ENCODE assay signal across 8 mouse cellular contexts in the genomic region with DNA sequence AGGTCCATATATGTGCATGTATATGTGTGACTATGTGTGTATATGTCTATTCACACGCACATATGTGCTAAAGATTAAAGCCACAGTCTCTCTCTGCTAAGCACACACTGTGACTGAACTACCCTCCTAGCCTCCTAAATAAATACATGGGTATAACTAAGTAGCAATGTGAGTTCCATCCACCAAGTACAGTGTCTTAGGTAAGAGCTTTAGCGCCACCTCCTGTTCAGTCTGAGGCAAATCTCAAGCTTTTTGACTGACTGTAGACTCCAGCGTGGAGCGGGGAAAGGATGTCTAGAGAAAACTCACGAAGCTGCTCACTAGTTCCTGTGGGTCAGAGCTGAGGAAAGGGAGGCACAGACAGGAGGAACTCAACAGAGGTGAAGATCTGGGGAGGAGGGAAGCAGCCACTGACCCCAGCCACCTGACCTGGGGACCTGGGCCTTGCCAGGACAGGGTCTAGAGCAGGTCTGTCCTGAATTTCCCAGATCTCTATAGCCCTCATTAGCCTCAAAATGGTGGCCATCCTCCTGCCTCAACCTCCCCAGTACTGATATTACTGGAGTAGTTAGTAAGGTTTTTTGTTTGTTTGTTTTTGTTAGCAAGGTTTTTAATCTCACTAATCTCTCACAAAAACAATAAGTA. TPM values are rescaled to one million over a fixed set of nuclear protein-coding genes. Genes with fewer than 3 reads are reported as not detected.
DNase-seq lines count a peak whose midpoint lies in the region; ATAC-seq lines count a peak whose summit lies in the region.

No protein-coding gene starts in this region.

- H3K4me1 ChIP-seq in embryonic facial prominence, embryonic 14.5 days (ENCODE audit: control insufficient read depth, insufficient read depth, low read length) = no peaks in the 10 kb centered on the region
- no peaks in the 10 kb centered on the region for H3K4me1 ChIP-seq in hindbrain, embryonic 13.5 days (replicated peaks)
- H3K4me1 ChIP-seq in midbrain, embryonic 11.5 days (ENCODE audit: control insufficient read depth, insufficient read depth, low read length) = no peaks in the 10 kb centered on the region
- no peaks in the 10 kb centered on the region for H3K4me1 ChIP-seq in stomach, embryonic 14.5 days (ENCODE audit: control insufficient read depth, insufficient read depth, low read length)

- DNase-seq in left cerebral cortex, adult 18-20 months (ENCODE audit: low spot score in 2 of 2) = peak; percentile 32 to 50
- no peak for DNase-seq in left cerebral cortex, postnatal 36 days (ENCODE audit: low spot score in 2 of 2)
- DNase-seq in adrenal gland, adult 2 months = peak; percentile 62
- peak; percentile 90 for DNase-seq in embryonic facial prominence, embryonic 14.5 days (ENCODE audit: low spot score)
- peak; percentile 58 for DNase-seq in left cerebral cortex, postnatal 14 days (ENCODE audit: low spot score in 2 of 2)
- DNase-seq in midbrain, embryonic 11.5 days (ENCODE audit: low spot score, missing footprints) = no peak

- H3K36me3 ChIP-seq in embryonic facial prominence, embryonic 14.5 days (ENCODE audit: control insufficient read depth, insufficient read depth, low read length) = peaks cover 44% of the 10 kb centered on the region
- peaks cover 57% of the 10 kb centered on the region for H3K36me3 ChIP-seq in hindbrain, embryonic 13.5 days
- no peaks in the 10 kb centered on the region for H3K36me3 ChIP-seq in midbrain, embryonic 11.5 days (ENCODE audit: control insufficient read depth, insufficient read depth, low read length)
- H3K36me3 ChIP-seq in stomach, embryonic 14.5 days (ENCODE audit: control insufficient read depth, insufficient read depth, low read length) = peaks cover 9% of the 10 kb centered on the region; the same call in 1 of the 2 replicates

- no peak overlapping the region for H3K4me2 ChIP-seq in embryonic facial prominence, embryonic 14.5 days (ENCODE audit: low read depth, low read length)
- no peak overlapping the region for H3K4me2 ChIP-seq in hindbrain, embryonic 13.5 days
- H3K4me2 ChIP-seq in midbrain, embryonic 11.5 days = no peak overlapping the region
- H3K4me2 ChIP-seq in stomach, embryonic 14.5 days (replicated peaks; ENCODE audit: low read depth, low read length) = no peak overlapping the region

- ATAC-seq in embryonic facial prominence, embryonic 14.5 days (ENCODE audit: low read depth) = peak; percentile 55
- ATAC-seq in hindbrain, embryonic 13.5 days (ENCODE audit: low FRiP score) = peak; percentile 72
- peak; percentile 72 for ATAC-seq in midbrain, embryonic 11.5 days (ENCODE audit: low FRiP score)
- peak; percentile 77; the same call in 1 of the 2 replicates for ATAC-seq in stomach, embryonic 14.5 days (ENCODE audit: insufficient number of reproducible peaks, insufficient read depth, low FRiP score, low read depth)

- no peaks in the 10 kb centered on the region for H3K27me3 ChIP-seq in embryonic facial prominence, embryonic 14.5 days (replicated peaks; ENCODE audit: control insufficient read depth, insufficient read depth, low read length)
- no peaks in the 10 kb centered on the region for H3K27me3 ChIP-seq in hindbrain, embryonic 13.5 days
- H3K27me3 ChIP-seq in midbrain, embryonic 11.5 days (ENCODE audit: control insufficient read depth, insufficient read depth, low read length) = no peaks in the 10 kb centered on the region
- H3K27me3 ChIP-seq in stomach, embryonic 14.5 days (ENCODE audit: control insufficient read depth, insufficient read depth, low read length) = no peaks in the 10 kb centered on the region

- no peak overlapping the region for H3K9ac ChIP-seq in embryonic facial prominence, embryonic 14.5 days (ENCODE audit: low read depth, low read length)
- no peak overlapping the region for H3K9ac ChIP-seq in hindbrain, embryonic 13.5 days
- H3K9ac ChIP-seq in midbrain, embryonic 11.5 days (ENCODE audit: low read length) = no peak overlapping the region
- no peak overlapping the region for H3K9ac ChIP-seq in stomach, embryonic 14.5 days (replicated peaks; ENCODE audit: low read depth, low read length)

- H3K9me3 ChIP-seq in embryonic facial prominence, embryonic 14.5 days (ENCODE audit: control insufficient read depth, low read length) = no peaks in the 10 kb centered on the region
- H3K9me3 ChIP-seq in hindbrain, embryonic 13.5 days = no peaks in the 10 kb centered on the region
- H3K9me3 ChIP-seq in midbrain, embryonic 11.5 days (ENCODE audit: control insufficient read depth, low read length) = no peaks in the 10 kb centered on the region
- H3K9me3 ChIP-seq in stomach, embryonic 14.5 days (ENCODE audit: control insufficient read depth, low read depth, low read length) = no peaks in the 10 kb centered on the region

- H3K27ac ChIP-seq in embryonic facial prominence, embryonic 14.5 days (replicated peaks; ENCODE audit: low read depth, low read length) = no peak overlapping the region
- no peak overlapping the region for H3K27ac ChIP-seq in hindbrain, embryonic 13.5 days
- no peak overlapping the region for H3K27ac ChIP-seq in midbrain, embryonic 11.5 days (ENCODE audit: low read depth, low read length)
- no peak overlapping the region for H3K27ac ChIP-seq in stomach, embryonic 14.5 days (ENCODE audit: low read length)

- intact Hi-C loops in left cerebral cortex, postnatal 36 days (cut with DNase I) = no loop called here
- intact Hi-C loops in left cerebral cortex, postnatal 14 days (cut with DNase I) = loop anchor here (10.0 kb wide), 1 partner anchor 436 kb away; no protein-coding TSS in a partner anchor

- 33% methylated on average over 5 of the region's 5 CpGs for WGBS in embryonic facial prominence, embryonic 14.5 days
- WGBS in hindbrain, embryonic 13.5 days = 31% methylated on average over 5 of the region's 5 CpGs
- WGBS in midbrain, embryonic 11.5 days = 38% methylated on average over 5 of the region's 5 CpGs
- WGBS in stomach, embryonic 14.5 days = 32% methylated on average over 5 of the region's 5 CpGs

- no peak overlapping the region for H3K4me3 ChIP-seq in embryonic facial prominence, embryonic 14.5 days (ENCODE audit: low read depth, low read length)
- H3K4me3 ChIP-seq in hindbrain, embryonic 13.5 days = no peak overlapping the region
- no peak overlapping the region for H3K4me3 ChIP-seq in midbrain, embryonic 11.5 days (ENCODE audit: low read depth, low read length)
- no peak overlapping the region for H3K4me3 ChIP-seq in stomach, embryonic 14.5 days (ENCODE audit: low read depth, low read length)

RNA-seq across cellular contexts. Expression of a gene that starts 17.0 kb away (rescaled TPM):
- total RNA-seq in left cerebral cortex, adult 18-20 months (2021) = 10 to 100 TPM; 59.0 to 60.6 TPM
- total RNA-seq in left cerebral cortex, postnatal 36 days (2021) = 10 to 100 TPM; 55.4 to 57.0 TPM
- 10 to 100 TPM; 16.2 to 17.7 TPM for total RNA-seq in adrenal gland, adult 2 months (2021)
- 18.5 and 21.4 TPM in 2 replicates for polyA plus RNA-seq in adrenal gland, adult 2 months (2012; rRNA removed)
- polyA plus RNA-seq in embryonic facial prominence, embryonic 14.5 days (2014; fragmentation: Nextera tagmentation; extraction: Ambion mirVana) = 4.3 and 5.6 TPM in 2 replicates
- polyA plus RNA-seq in hindbrain, embryonic 13.5 days (2015; fragmentation: Nextera tagmentation; extraction: Ambion mirVana) = 8.7 and 9.8 TPM in 2 replicates
- 10 to 100 TPM; 67.1 to 71.3 TPM for total RNA-seq in left cerebral cortex, postnatal 14 days (2021)
- 8.6 and 9.1 TPM in 2 replicates for polyA plus RNA-seq in midbrain, embryonic 11.5 days (2014; fragmentation: Nextera tagmentation; extraction: Ambion mirVana)
- 9.3 and 10.6 TPM in 2 replicates for polyA plus RNA-seq in stomach, embryonic 14.5 days (2014; fragmentation: Nextera tagmentation; extraction: Ambion mirVana)

RNA-seq across cellular contexts. Expression of a gene that starts 22.5 kb away (rescaled TPM):
- 10 to 100 TPM; 19.5 to 22.3 TPM for total RNA-seq in left cerebral cortex, adult 18-20 months (2021)
- 10 to 100 TPM; 19.0 to 19.2 TPM for total RNA-seq in left cerebral cortex, postnatal 36 days (2021)
- 1 to 10 TPM; 2.9 to 5.4 TPM for total RNA-seq in adrenal gland, adult 2 months (2021)
- 1.6 and 1.9 TPM in 2 replicates for polyA plus RNA-seq in adrenal gland, adult 2 months (2012; rRNA removed)
- 1.7 and 2.2 TPM in 2 replicates for polyA plus RNA-seq in embryonic facial prominence, embryonic 14.5 days (2014; fragmentation: Nextera tagmentation; extraction: Ambion mirVana)
- polyA plus RNA-seq in hindbrain, embryonic 13.5 days (2015; fragmentation: Nextera tagmentation; extraction: Ambion mirVana) = 1.3 and 1.4 TPM in 2 replicates
- total RNA-seq in left cerebral cortex, postnatal 14 days (2021) = 10 to 100 TPM; 13.1 to 14.6 TPM
- 0.23 and 0.47 TPM in 2 replicates for polyA plus RNA-seq in midbrain, embryonic 11.5 days (2014; fragmentation: Nextera tagmentation; extraction: Ambion mirVana)
- 3.9 and 4.1 TPM in 2 replicates for polyA plus RNA-seq in stomach, embryonic 14.5 days (2014; fragmentation: Nextera tagmentation; extraction: Ambion mirVana)

Comparison
In these comparisons a context has a peak if more than half of its experiments do, and no peak if none do; other contexts are left out.
1. DNase-seq: peak in left cerebral cortex, adult 18-20 months (2 of 2), adrenal gland, adult 2 months (single experiment), embryonic facial prominence, embryonic 14.5 days (single experiment) and left cerebral cortex, postnatal 14 days (2 of 2); none in left cerebral cortex, postnatal 36 days (0 of 2) and midbrain, embryonic 11.5 days (single experiment).
2. Peak in every context shown above with its lines, with median percentiles within 50 percentile points of each other: ATAC-seq.